Mouse (Mus musculus) kidney, embryonic 14.5 days (tissue): Measurements from ENCODE around the gene Abcb5. TPM values are rescaled to one million over a fixed set of nuclear protein-coding genes. Genes with fewer than 3 reads are reported as not detected.
A peak's percentile ranks its signal among the peaks of the same experiment; 100 is the strongest.

ENCODE experiments used
- ATAC-seq: fragments of 200-750 bp; cut with Nextera tagmentation; 2 replicates; pipeline ENCODE4 v1.8.0; 2017; ENCODE audit warnings: moderate number of reproducible peaks, mild to moderate bottlenecking, moderate TSS enrichment, moderate library complexity; ENCODE audit not compliant: low FRiP score, low TSS enrichment
- H3K27ac ChIP-seq: fragments of 300-500 bp; sonication (generic); 2 replicates; pipeline ENCODE4 v1.5.1; 2014; ENCODE audit warnings: low read depth, mild to moderate bottlenecking, low read length, moderate library complexity, mixed read lengths
- H3K27me3 ChIP-seq: fragments of 300-500 bp; sonication (generic); 2 replicates; pipeline ENCODE4 v1.6.1; 2014; ENCODE audit warnings: mild to moderate bottlenecking, low read length; ENCODE audit not compliant: control insufficient read depth, insufficient read depth
- H3K36me3 ChIP-seq: fragments of 300-500 bp; sonication (generic); 2 replicates; pipeline ENCODE4 v1.6.1; 2014; ENCODE audit warnings: low read length, mixed read lengths; ENCODE audit not compliant: control insufficient read depth, insufficient read depth
- H3K4me1 ChIP-seq: fragments of 300-500 bp; sonication (generic); 2 replicates; pipeline ENCODE4 v1.6.1; 2014; ENCODE audit warnings: low read length, mixed read lengths; ENCODE audit not compliant: control insufficient read depth, insufficient read depth
- H3K4me2 ChIP-seq: fragments of 300-500 bp; sonication (generic); replicated peaks from 2 replicates; pipeline ENCODE4 v1.6.1; 2014; ENCODE audit warnings: low read depth, mild to moderate bottlenecking, low read length
- H3K4me3 ChIP-seq: fragments of 300-500 bp; sonication (generic); 2 replicates; pipeline ENCODE4 v1.5.1; 2014; ENCODE audit warnings: mild to moderate bottlenecking, low read length
- H3K9ac ChIP-seq: fragments of 300-500 bp; sonication (generic); 2 replicates; pipeline ENCODE4 v1.6.1; 2014; ENCODE audit warnings: low read depth, mild to moderate bottlenecking, low read length, moderate library complexity
- H3K9me3 ChIP-seq: fragments of 300-500 bp; sonication (generic); 2 replicates; pipeline ENCODE4 v1.6.1; 2016; ENCODE audit warnings: low read length; ENCODE audit not compliant: control insufficient read depth
- WGBS: fragments of 180-500 bp; shearing (Covaris S2); extraction: QIAGEN DNeasy Blood & Tissue Kit; methylation state at CpG from one replicate; pipeline ENCODE4 v1.1.7; 2014; 5-methylcytosine and 5-hydroxymethylcytosine counted together
- polyA plus RNA-seq: library from polyadenylated mRNA; unstranded; fragments of >200 nt; fragmentation: Nextera tagmentation; extraction: Ambion mirVana; gene quantifications from 2 replicates; pipeline ENCODE4 v1.2.1, GENCODE M21; 2014

Abcb5 gene
- polyA plus RNA-seq, 1 experiment from 2014 or later, result not detected

GRCm38 (mm10) chr12:118902249-118902648 lies 64.0 kb downstream of the Abcb5 start:
- H3K4me2 ChIP-seq, result no peak overlapping the region
- 0 out of 2 replicates have a peak, but pooled peaks have one; percentile 55 for ATAC-seq
- no peak overlapping the region for H3K27ac ChIP-seq
- H3K4me3 ChIP-seq, result no peak overlapping the region
- no peak overlapping the region for H3K9ac ChIP-seq
- H3K4me1 ChIP-seq, result no peaks in the 10 kb centered on the region
- no peaks in the 10 kb centered on the region for H3K9me3 ChIP-seq
- 35% methylated on average over 5 of the region's 5 CpGs for WGBS
- H3K36me3 ChIP-seq, result no peaks in the 10 kb centered on the region
- H3K27me3 ChIP-seq, result no peaks in the 10 kb centered on the region

- Histone ChIP-seq H3K27me3 (no peaks in the 10 kb centered on the region), H3K4me2 (no peak overlapping the region), H3K27ac (no peak overlapping the region), H3K9me3 (no peaks in the 10 kb centered on the region), H3K36me3 (no peaks in the 10 kb centered on the region), H3K9ac (no peak overlapping the region), H3K4me3 (no peak overlapping the region), H3K4me1 (no peaks in the 10 kb centered on the region)
- WGBS, result 77% methylated on average over 2 of the region's 2 CpGs
- no peak for ATAC-seq
Measured at GRCm38 (mm10) chr12:118887964-118888363, 78.3 kb downstream of the Abcb5 start.

GRCm38 (mm10) chr12:118882790-118883189 lies 83.4 kb downstream of the Abcb5 start:
- H3K4me1 ChIP-seq, result no peaks in the 10 kb centered on the region
- ATAC-seq, result no peak
- no peaks in the 10 kb centered on the region for H3K9me3 ChIP-seq
- H3K27me3 ChIP-seq, result no peaks in the 10 kb centered on the region
- H3K4me3 ChIP-seq, result no peak overlapping the region
- H3K27ac ChIP-seq, result no peak overlapping the region
- no peak overlapping the region for H3K4me2 ChIP-seq
- no peaks in the 10 kb centered on the region for H3K36me3 ChIP-seq
- H3K9ac ChIP-seq, result no peak overlapping the region

- no peak overlapping the region for H3K4me2 ChIP-seq
- no peaks in the 10 kb centered on the region for H3K9me3 ChIP-seq
- no peaks in the 10 kb centered on the region for H3K4me1 ChIP-seq
- ATAC-seq, result no peak
- no peaks in the 10 kb centered on the region for H3K36me3 ChIP-seq
- 71% methylated on average over 8 of the region's 8 CpGs for WGBS
- no peak overlapping the region for H3K9ac ChIP-seq
- H3K27me3 ChIP-seq, result no peaks in the 10 kb centered on the region
- H3K27ac ChIP-seq, result no peak overlapping the region
- H3K4me3 ChIP-seq, result no peak overlapping the region
Measured at GRCm38 (mm10) chr12:118872673-118873072, 93.5 kb downstream of the Abcb5 start.

- Histone ChIP-seq H3K4me2 (no peak overlapping the region), H3K9ac (no peak overlapping the region), H3K27ac (no peak overlapping the region), H3K36me3 (no peaks in the 10 kb centered on the region), H3K4me1 (0 out of 2 replicates have a peak, but pooled peaks cover 3% of the 10 kb centered on the region), H3K27me3 (peaks cover 58% of the 10 kb centered on the region), H3K9me3 (no peaks in the 10 kb centered on the region), H3K4me3 (no peak overlapping the region)
- WGBS, result under 1% methylated on average over 7 of the region's 7 CpGs
- no peak for ATAC-seq
Measured at GRCm38 (mm10) chr12:118856151-118856550, 110.1 kb downstream of the Abcb5 start.

- peak overlapping the region; percentile 39 for H3K4me3 ChIP-seq
- H3K27me3 ChIP-seq, result peaks cover 64% of the 10 kb centered on the region
- WGBS, result under 1% methylated on average over 34 of the region's 34 CpGs
- H3K4me2 ChIP-seq, result peak overlapping the region; percentile 59
- no peak overlapping the region for H3K27ac ChIP-seq
- no peaks in the 10 kb centered on the region for H3K9me3 ChIP-seq
- ATAC-seq, result peak; percentile 99
- H3K4me1 ChIP-seq, result 0 out of 2 replicates have a peak, but pooled peaks cover 3% of the 10 kb centered on the region
- peak overlapping the region; percentile 31; the same call in 1 of the 2 replicates for H3K9ac ChIP-seq
- no peaks in the 10 kb centered on the region for H3K36me3 ChIP-seq
Measured at GRCm38 (mm10) chr12:118854831-118855453, 111.3 kb downstream of the Abcb5 start.

- Histone ChIP-seq H3K27ac (no peak overlapping the region), H3K36me3 (no peaks in the 10 kb centered on the region), H3K4me3 (peak overlapping the region; percentile 39), H3K9me3 (no peaks in the 10 kb centered on the region), H3K4me1 (0 out of 2 replicates have a peak, but pooled peaks cover 3% of the 10 kb centered on the region), H3K4me2 (peak overlapping the region; percentile 59), H3K27me3 (peaks cover 69% of the 10 kb centered on the region), H3K9ac (no peak overlapping the region)
- WGBS, result 6% methylated on average over 10 of the region's 10 CpGs
- ATAC-seq, result no peak
Measured at GRCm38 (mm10) chr12:118854401-118854800, 111.8 kb downstream of the Abcb5 start.

GRCm38 (mm10) chr12:118853331-118853730 lies 112.9 kb downstream of the Abcb5 start:
- Histone ChIP-seq H3K4me2 (no peak overlapping the region), H3K4me1 (peaks cover 3% of the 10 kb centered on the region; the same call in 1 of the 2 replicates), H3K27ac (no peak overlapping the region), H3K4me3 (no peak overlapping the region), H3K36me3 (no peaks in the 10 kb centered on the region), H3K9me3 (no peaks in the 10 kb centered on the region), H3K27me3 (peaks cover 80% of the 10 kb centered on the region), H3K9ac (no peak overlapping the region)
- no peak for ATAC-seq
- 0% methylated on average over 3 of the region's 3 CpGs for WGBS

- ATAC-seq, result no peak
Measured at GRCm38 (mm10) chr12:118850851-118851410, 115.3 kb downstream of the Abcb5 start.

More at GRCm38 (mm10) chr12:118850851-118851410, 115.3 kb downstream of the Abcb5 start:
- Histone ChIP-seq H3K4me1 (peaks cover 3% of the 10 kb centered on the region; the same call in 1 of the 2 replicates), H3K36me3 (no peaks in the 10 kb centered on the region), H3K4me2 (no peak overlapping the region), H3K4me3 (no peak overlapping the region), H3K27ac (no peak overlapping the region), H3K9ac (no peak overlapping the region), H3K27me3 (peaks cover 86% of the 10 kb centered on the region), H3K9me3 (no peaks in the 10 kb centered on the region)
- 15% methylated on average over 12 of the region's 12 CpGs for WGBS
